Mouse (Mus musculus): ENCODE results near the gene Snrpa. TPM values are rescaled to one million over a fixed set of nuclear protein-coding genes. Genes with fewer than 3 reads are reported as not detected.
A peak's percentile ranks its signal among the peaks of the same experiment; 100 is the strongest.

The Snrpa gene
- polyA plus RNA-seq, 1 experiment from 2014 or later = 74.7 TPM

GRCm38 (mm10) chr7:27219937-27220336 is 23.9 kb upstream of the Snrpa start:
- Histone ChIP-seq H3K27me3 (ENCODE audit: control insufficient read depth, insufficient read depth, low read depth, low read length) (no peaks in the 10 kb centered on the region), H3K4me3 (ENCODE audit: low read depth, low read length) (no peak overlapping the region), H3K36me3 (ENCODE audit: control insufficient read depth, insufficient read depth) (no peaks in the 10 kb centered on the region), H3K9me3 (replicated peaks; ENCODE audit: control insufficient read depth, low read length) (no peaks in the 10 kb centered on the region), H3K27ac (ENCODE audit: low read length) (0 out of 2 replicates have a peak overlapping the region, but pooled peaks have one; percentile 35), H3K9ac (ENCODE audit: low read depth, low read length) (no peak overlapping the region), H3K4me1 (ENCODE audit: control insufficient read depth, low read depth, low read length) (peaks cover 24% of the 10 kb centered on the region), H3K4me2 (ENCODE audit: low read depth, low read length) (no peak overlapping the region)
- ATAC-seq (ENCODE audit: low read depth) = peak; percentile 80
- 65% methylated on average over 11 of the region's 11 CpGs for WGBS (ENCODE audit: insufficient replicate concordance)

DNA sequence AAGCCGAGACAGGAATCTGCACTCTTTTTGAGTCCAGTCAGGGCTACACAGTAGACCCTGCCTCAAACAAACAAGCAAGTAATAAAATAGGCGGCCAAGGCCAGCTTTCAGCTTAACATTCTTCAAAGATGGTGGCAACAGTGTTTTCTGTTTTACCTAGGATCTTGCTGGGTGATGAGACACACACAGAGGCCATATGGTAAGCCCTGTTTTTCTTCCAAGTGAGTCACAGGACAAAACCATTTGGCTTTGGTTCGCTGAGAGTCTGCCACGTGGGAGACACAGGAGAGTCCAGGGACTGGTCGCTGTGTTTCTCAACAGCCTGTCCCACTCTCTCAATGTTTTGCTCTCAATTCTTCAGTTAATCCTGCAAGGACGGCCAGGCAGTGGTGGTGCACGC is 22.5 kb upstream of the Snrpa start:
- Histone ChIP-seq H3K4me2 (ENCODE audit: low read depth, low read length) (no peak overlapping the region), H3K9me3 (replicated peaks; ENCODE audit: control insufficient read depth, low read length) (no peaks in the 10 kb centered on the region), H3K27ac (ENCODE audit: low read length) (no peak overlapping the region), H3K4me1 (ENCODE audit: control insufficient read depth, low read depth, low read length) (peaks cover 17% of the 10 kb centered on the region), H3K27me3 (ENCODE audit: control insufficient read depth, insufficient read depth, low read depth, low read length) (no peaks in the 10 kb centered on the region), H3K9ac (ENCODE audit: low read depth, low read length) (no peak overlapping the region), H3K4me3 (ENCODE audit: low read depth, low read length) (no peak overlapping the region), H3K36me3 (ENCODE audit: control insufficient read depth, insufficient read depth) (no peaks in the 10 kb centered on the region)
- ATAC-seq (ENCODE audit: low read depth) = no peak
- WGBS (ENCODE audit: insufficient replicate concordance) = 61% methylated on average over 7 of the region's 7 CpGs

DNA sequence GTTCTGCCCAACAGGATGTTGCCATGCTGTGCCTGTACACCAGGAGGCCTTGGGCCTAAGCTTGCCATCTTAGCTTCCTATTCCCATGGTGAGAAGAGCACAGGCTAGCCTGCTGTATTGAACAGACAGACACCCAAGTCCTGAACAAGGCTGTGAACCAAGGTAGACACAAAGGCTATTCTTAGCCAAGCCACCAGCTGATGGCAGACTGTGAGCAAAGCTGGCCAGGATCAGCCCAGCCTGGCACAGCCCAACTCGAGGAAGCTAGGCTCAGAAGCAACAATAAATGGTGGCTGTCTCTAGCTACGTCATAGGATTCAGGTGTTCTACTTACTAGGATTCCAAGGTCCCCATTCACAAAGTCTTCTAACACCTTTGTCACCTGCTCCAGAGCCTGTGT is 16.6 kb upstream of the Snrpa start:
- Histone ChIP-seq H3K4me1 (ENCODE audit: control insufficient read depth, low read depth, low read length) (no peaks in the 10 kb centered on the region), H3K36me3 (ENCODE audit: control insufficient read depth, insufficient read depth) (no peaks in the 10 kb centered on the region; the same call in 1 of the 2 replicates), H3K27ac (ENCODE audit: low read length) (no peak overlapping the region), H3K4me3 (ENCODE audit: low read depth, low read length) (no peak overlapping the region), H3K27me3 (ENCODE audit: control insufficient read depth, insufficient read depth, low read depth, low read length) (no peaks in the 10 kb centered on the region), H3K9ac (ENCODE audit: low read depth, low read length) (no peak overlapping the region), H3K4me2 (ENCODE audit: low read depth, low read length) (no peak overlapping the region), H3K9me3 (replicated peaks; ENCODE audit: control insufficient read depth, low read length) (no peaks in the 10 kb centered on the region)
- 55% methylated on average over 2 of the region's 2 CpGs for whole genome bisulfite sequencing (ENCODE audit: insufficient replicate concordance)
- no peak for ATAC-seq (ENCODE audit: low read depth)

GRCm38 (mm10) chr7:27203730-27204449 is 7.8 kb upstream of the Snrpa start:
- Histone ChIP-seq H3K9ac (ENCODE audit: low read depth, low read length) (no peak overlapping the region), H3K36me3 (ENCODE audit: control insufficient read depth, insufficient read depth) (no peaks in the 10 kb centered on the region), H3K4me3 (ENCODE audit: low read depth, low read length) (no peak overlapping the region), H3K27me3 (ENCODE audit: control insufficient read depth, insufficient read depth, low read depth, low read length) (no peaks in the 10 kb centered on the region), H3K27ac (ENCODE audit: low read length) (no peak overlapping the region), H3K4me1 (ENCODE audit: control insufficient read depth, low read depth, low read length) (no peaks in the 10 kb centered on the region), H3K4me2 (ENCODE audit: low read depth, low read length) (no peak overlapping the region), H3K9me3 (replicated peaks; ENCODE audit: control insufficient read depth, low read length) (no peaks in the 10 kb centered on the region)
- ATAC-seq (ENCODE audit: low read depth) = no peak
- 85% methylated on average over 8 of the region's 8 CpGs for WGBS (ENCODE audit: insufficient replicate concordance)

DNA sequence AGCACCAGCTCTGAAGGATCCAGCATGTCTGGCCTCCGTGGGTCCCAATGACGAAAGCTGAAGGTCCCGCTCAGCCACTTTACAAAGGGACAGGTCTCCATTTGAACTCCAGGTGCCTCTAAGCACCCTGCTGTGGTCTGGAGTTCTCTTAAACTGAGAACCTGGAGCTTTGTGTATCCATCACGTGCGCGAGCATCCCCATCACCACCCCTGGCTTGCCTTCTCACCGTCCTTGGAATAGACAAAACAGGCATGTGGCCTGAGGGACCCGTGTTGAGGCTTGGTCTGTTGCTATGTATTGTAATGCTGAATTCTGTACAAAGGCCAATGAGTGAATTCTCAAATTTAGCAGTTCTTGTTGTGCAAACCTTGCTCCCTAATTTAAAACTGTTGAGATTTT is 2.7 kb upstream of the Snrpa start:
- no peaks in the 10 kb centered on the region for H3K27me3 ChIP-seq (ENCODE audit: control insufficient read depth, insufficient read depth, low read depth, low read length)
- no peak overlapping the region for H3K4me3 ChIP-seq (ENCODE audit: low read depth, low read length)
- H3K4me1 ChIP-seq (ENCODE audit: control insufficient read depth, low read depth, low read length) = peaks cover 17% of the 10 kb centered on the region
- no peak for ATAC-seq (ENCODE audit: low read depth)
- no peak overlapping the region for H3K9ac ChIP-seq (ENCODE audit: low read depth, low read length)
- H3K4me2 ChIP-seq (ENCODE audit: low read depth, low read length) = no peak overlapping the region
- 84% methylated on average over 8 of the region's 8 CpGs for WGBS (ENCODE audit: insufficient replicate concordance)
- no peak overlapping the region for H3K27ac ChIP-seq (ENCODE audit: low read length)
- no peaks in the 10 kb centered on the region; the same call in 1 of the 2 replicates for H3K36me3 ChIP-seq (ENCODE audit: control insufficient read depth, insufficient read depth)
- no peaks in the 10 kb centered on the region for H3K9me3 ChIP-seq (replicated peaks; ENCODE audit: control insufficient read depth, low read length)

- peaks cover 4% of the 10 kb centered on the region for H3K36me3 ChIP-seq (ENCODE audit: control insufficient read depth, insufficient read depth)
- no peak overlapping the region for H3K4me3 ChIP-seq (ENCODE audit: low read depth, low read length)
- H3K4me1 ChIP-seq (ENCODE audit: control insufficient read depth, low read depth, low read length) = peaks cover 17% of the 10 kb centered on the region
- H3K9ac ChIP-seq (ENCODE audit: low read depth, low read length) = no peak overlapping the region
- no peak overlapping the region for H3K27ac ChIP-seq (ENCODE audit: low read length)
- H3K4me2 ChIP-seq (ENCODE audit: low read depth, low read length) = no peak overlapping the region
- no peaks in the 10 kb centered on the region for H3K9me3 ChIP-seq (replicated peaks; ENCODE audit: control insufficient read depth, low read length)
- no peaks in the 10 kb centered on the region for H3K27me3 ChIP-seq (ENCODE audit: control insufficient read depth, insufficient read depth, low read depth, low read length)
- ATAC-seq (ENCODE audit: low read depth) = no peak
These were observed 2.3 kb upstream of the Snrpa start for GRCm38 (mm10) chr7:27198355-27198754.

- Histone ChIP-seq H3K36me3 (ENCODE audit: control insufficient read depth, insufficient read depth) (peaks cover 6% of the 10 kb centered on the region), H3K4me3 (ENCODE audit: low read depth, low read length) (no peak overlapping the region), H3K4me2 (ENCODE audit: low read depth, low read length) (no peak overlapping the region), H3K27ac (ENCODE audit: low read length) (no peak overlapping the region), H3K9ac (ENCODE audit: low read depth, low read length) (no peak overlapping the region), H3K4me1 (ENCODE audit: control insufficient read depth, low read depth, low read length) (peaks cover 17% of the 10 kb centered on the region), H3K27me3 (ENCODE audit: control insufficient read depth, insufficient read depth, low read depth, low read length) (no peaks in the 10 kb centered on the region), H3K9me3 (replicated peaks; ENCODE audit: control insufficient read depth, low read length) (no peaks in the 10 kb centered on the region)
- ATAC-seq (ENCODE audit: low read depth) = no peak
- 67% methylated on average over 8 of the region's 8 CpGs for WGBS (ENCODE audit: insufficient replicate concordance)
These were observed 1.6 kb upstream of the Snrpa start for GRCm38 (mm10) chr7:27197634-27198033.

DNA sequence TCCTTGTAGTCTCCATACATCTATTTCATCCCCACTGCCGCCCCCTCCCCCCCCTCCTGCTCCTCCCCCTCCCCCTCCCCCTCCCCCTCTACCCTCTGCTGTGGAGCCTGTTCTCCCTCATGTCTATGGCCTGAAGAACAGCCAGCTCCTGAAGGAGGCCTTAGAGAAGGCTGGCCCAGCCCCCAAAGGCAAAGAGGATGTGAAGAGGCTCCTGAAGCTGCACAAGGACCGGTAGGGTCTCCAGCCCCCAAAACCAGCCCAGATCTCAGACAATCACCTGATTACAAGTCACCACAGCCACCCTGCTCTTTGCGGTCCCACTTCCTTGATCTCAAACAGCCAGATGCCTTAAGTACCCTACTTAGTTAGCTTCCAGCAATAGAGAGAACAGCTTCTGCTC is 1.1 kb upstream of the Snrpa start:
- Histone ChIP-seq H3K4me3 (ENCODE audit: low read depth, low read length) (no peak overlapping the region), H3K9ac (ENCODE audit: low read depth, low read length) (no peak overlapping the region), H3K4me1 (ENCODE audit: control insufficient read depth, low read depth, low read length) (peaks cover 17% of the 10 kb centered on the region), H3K9me3 (replicated peaks; ENCODE audit: control insufficient read depth, low read length) (no peaks in the 10 kb centered on the region), H3K27me3 (ENCODE audit: control insufficient read depth, insufficient read depth, low read depth, low read length) (no peaks in the 10 kb centered on the region), H3K4me2 (ENCODE audit: low read depth, low read length) (no peak overlapping the region), H3K36me3 (ENCODE audit: control insufficient read depth, insufficient read depth) (peaks cover 11% of the 10 kb centered on the region), H3K27ac (ENCODE audit: low read length) (no peak overlapping the region)
- ATAC-seq (ENCODE audit: low read depth) = no peak
- WGBS (ENCODE audit: insufficient replicate concordance) = 69% methylated on average over 3 of the region's 3 CpGs

- Histone ChIP-seq H3K4me3 (ENCODE audit: low read depth, low read length) (no peak overlapping the region), H3K27ac (ENCODE audit: low read length) (no peak overlapping the region), H3K4me2 (ENCODE audit: low read depth, low read length) (no peak overlapping the region), H3K36me3 (ENCODE audit: control insufficient read depth, insufficient read depth) (peaks cover 44% of the 10 kb centered on the region), H3K9ac (ENCODE audit: low read depth, low read length) (no peak overlapping the region), H3K27me3 (ENCODE audit: control insufficient read depth, insufficient read depth, low read depth, low read length) (no peaks in the 10 kb centered on the region), H3K4me1 (ENCODE audit: control insufficient read depth, low read depth, low read length) (peaks cover 17% of the 10 kb centered on the region), H3K9me3 (replicated peaks; ENCODE audit: control insufficient read depth, low read length) (no peaks in the 10 kb centered on the region)
- 71% methylated on average over 4 of the region's 4 CpGs for WGBS (ENCODE audit: insufficient replicate concordance)
- ATAC-seq (ENCODE audit: low read depth) = no peak
These were observed 2.3 kb downstream of the Snrpa start for GRCm38 (mm10) chr7:27193731-27194130.

Measured in liver, embryonic 16.5 days (tissue).